Mouse (Mus musculus): ENCODE measurements at regions not wholly inside any gene's neighbourhood (a gene's known extent, or its start where the extent isn't known, plus 50 kb on each side); places are given as distances from the start of the nearest gene placed in this dataset.

DNA sequence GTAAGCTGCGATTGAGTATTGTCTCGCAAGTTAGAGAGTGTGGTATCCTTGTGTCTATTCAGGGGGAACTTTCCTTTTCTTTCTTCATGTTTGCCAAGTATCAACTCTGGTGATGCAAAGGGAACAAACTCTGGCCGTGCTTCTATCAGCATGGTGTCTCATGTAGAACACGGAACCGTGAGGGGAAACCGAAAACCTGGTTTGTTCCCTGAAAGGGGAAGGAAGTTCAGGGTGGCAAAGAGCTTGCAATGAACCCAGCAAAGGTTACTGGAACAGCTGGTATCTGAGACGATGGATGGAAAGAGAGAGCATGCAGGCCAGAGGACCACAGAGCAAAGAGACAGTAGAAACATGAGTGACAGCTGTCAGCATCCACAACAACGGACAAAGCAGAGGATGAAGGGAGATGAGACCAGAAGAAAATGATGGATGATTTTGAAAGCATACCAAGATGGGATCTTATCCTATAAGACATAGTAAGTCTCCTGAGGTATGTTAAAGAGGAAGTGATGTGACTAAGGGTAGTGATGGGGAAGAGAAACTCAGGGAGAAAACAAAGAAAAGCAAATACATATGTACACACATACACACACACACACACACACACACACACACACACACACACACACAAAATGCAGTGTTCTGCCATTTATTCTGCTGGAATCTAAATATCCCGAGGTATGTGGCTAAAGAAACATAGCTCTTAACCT lies 199.8 kb upstream of the Peli2 start:
- TF ChIP-seq CTCF (IDR thresholded peaks at IDR 0.05; ENCODE audit: control insufficient read depth, insufficient read depth, insufficient replicate concordance, low read depth, low read length) (no peak), POLR2A (IDR thresholded peaks at IDR 0.05; ENCODE audit: control insufficient read depth, low read depth, low read length) (no peak)
